Mouse (Mus musculus) MEL (cell line): ENCODE measurements at regions not wholly inside any gene's neighbourhood (a gene's known extent, or its start where the extent isn't known, plus 50 kb on each side); places are given as distances from the start of the nearest gene placed in this dataset.

Source experiments
- DNase-seq: peaks from one replicate; pipeline ENCODE4 v3.0.0; 2011; ENCODE audit warnings: low read depth, low spot score
- H3K27ac ChIP-seq: 2 replicates; pipeline ENCODE4 v1.5.1; 2012; ENCODE audit warnings: low read depth, mild to moderate bottlenecking, control low read depth, low read length, moderate library complexity; ENCODE audit not compliant: control insufficient read depth
- H3K27me3 ChIP-seq, 2 experiments: fragments of 150-350 bp in 1 of 2; sonication (generic) in 1 of 2; 2 replicates each; pipeline ENCODE4 v1.6.1; 2012; ENCODE audit warnings: low read length in 2 of 2, mild to moderate bottlenecking in 2 of 2, improper control_type of control experiment in 1 of 2, moderate library complexity in 1 of 2; ENCODE audit not compliant: insufficient read depth in 2 of 2, control insufficient read depth in 1 of 2
- H3K36me3 ChIP-seq, 2 experiments: 2 replicates each; pipeline ENCODE4 v1.6.1; 2012 to 2014; ENCODE audit warnings: low read length in 2 of 2, improper control_type of control experiment in 1 of 2, inconsistent platforms in 1 of 2, mild to moderate bottlenecking in 1 of 2; ENCODE audit not compliant: insufficient read depth in 2 of 2, control insufficient read depth in 1 of 2
- H3K4me1 ChIP-seq, 2 experiments: fragments of 150-350 bp in 1 of 2; sonication (generic) in 1 of 2; 2 replicates each; pipeline ENCODE4 v1.6.1; 2012; ENCODE audit warnings: low read length in 2 of 2, improper control_type of control experiment in 1 of 2, mild to moderate bottlenecking in 1 of 2; ENCODE audit not compliant: insufficient read depth in 2 of 2, control insufficient read depth in 1 of 2
- H3K4me3 ChIP-seq, 2 experiments: fragments of 150-350 bp in 1 of 2; sonication (generic) in 1 of 2; 2 replicates each; pipeline ENCODE4 v1.5.1; 2012; ENCODE audit warnings: low read depth in 2 of 2, low read length in 2 of 2, mild to moderate bottlenecking in 2 of 2, moderate library complexity in 2 of 2, control low read depth in 1 of 2, improper control_type of control experiment in 1 of 2; ENCODE audit not compliant: control insufficient read depth in 1 of 2, insufficient read depth in 1 of 2
- H3K79me2 ChIP-seq: 2 replicates; pipeline ENCODE4 v1.6.1; 2012; ENCODE audit warnings: mild to moderate bottlenecking, low read length, moderate library complexity; ENCODE audit not compliant: control insufficient read depth, poor library complexity, insufficient read depth
- H3K9ac ChIP-seq: 2 replicates; pipeline ENCODE4 v1.6.1; 2012; ENCODE audit warnings: low read depth, mild to moderate bottlenecking, control low read depth, low read length, moderate library complexity; ENCODE audit not compliant: control insufficient read depth, poor library complexity, severe bottlenecking
- H3K9me3 ChIP-seq: fragments of 150-350 bp; sonication (generic); replicated peaks from 2 replicates; pipeline ENCODE4 v1.6.1; 2012; ENCODE audit warnings: mild to moderate bottlenecking, low read length, improper control_type of control experiment, moderate library complexity; ENCODE audit not compliant: insufficient read depth
- CTCF ChIP-seq, 3 experiments: IDR thresholded peaks in 2 of 3; conservative IDR thresholded peaks in 1 of 3; 2 replicates each; pipeline ENCODE4 v1.5.1; 2011 to 2012; ENCODE audit warnings: low read length in 3 of 3, low read depth in 2 of 3, mild to moderate bottlenecking in 2 of 3, improper control_type of control experiment in 1 of 3, inconsistent platforms in 1 of 3, mixed read lengths in 1 of 3, moderate library complexity in 1 of 3; ENCODE audit not compliant: control insufficient read depth in 1 of 3, insufficient read depth in 1 of 3, poor library complexity in 1 of 3, severe bottlenecking in 1 of 3
- ELF1 ChIP-seq: IDR thresholded peaks from 2 replicates; pipeline ENCODE4 v1.6.1; 2014; ENCODE audit warnings: low read depth, mild to moderate bottlenecking, inconsistent platforms, low read length, improper control_type of control experiment, moderate library complexity
- EP300 ChIP-seq, 2 experiments: IDR thresholded peaks; 2 replicates each; pipeline ENCODE4 v1.6.1; 2011; ENCODE audit warnings: improper control_type of control experiment in 2 of 2, low read length in 2 of 2, low read depth in 1 of 2, mild to moderate bottlenecking in 1 of 2
- ETS1 ChIP-seq: IDR thresholded peaks from 2 replicates; pipeline ENCODE4 v1.6.1; 2012; ENCODE audit warnings: low read depth, mild to moderate bottlenecking, inconsistent platforms, low read length, improper control_type of control experiment, moderate library complexity
- GATA1 ChIP-seq: IDR thresholded peaks from 2 replicates; pipeline ENCODE4 v1.6.1; 2011; ENCODE audit warnings: low read depth, low read length, improper control_type of control experiment
- HCFC1 ChIP-seq: IDR thresholded peaks from 2 replicates; pipeline ENCODE4 v1.6.1; 2012; ENCODE audit warnings: low read depth, mild to moderate bottlenecking, inconsistent platforms, low read length, improper control_type of control experiment, moderate library complexity
- KAT2A ChIP-seq: conservative IDR thresholded peaks from 2 replicates; pipeline ENCODE4 v1.6.1; 2012; ENCODE audit warnings: low read depth, low read length, improper control_type of control experiment, inconsistent platforms
- MAFK ChIP-seq: IDR thresholded peaks from 2 replicates; pipeline ENCODE4 v1.6.1; 2011; ENCODE audit warnings: low read depth, mild to moderate bottlenecking, low read length, improper control_type of control experiment, borderline replicate concordance
- MEF2A ChIP-seq: IDR thresholded peaks from 2 replicates; pipeline ENCODE4 v1.6.1; 2014; ENCODE audit warnings: low read depth, mild to moderate bottlenecking, inconsistent platforms, low read length, improper control_type of control experiment; ENCODE audit not compliant: poor library complexity, insufficient replicate concordance, severe bottlenecking; ENCODE audit errors: extremely low read depth
- MYB ChIP-seq: IDR thresholded peaks from 2 replicates; pipeline ENCODE4 v1.6.1; 2011; ENCODE audit warnings: mild to moderate bottlenecking, low read depth, low read length, improper control_type of control experiment
- MYC ChIP-seq: IDR thresholded peaks from 2 replicates; pipeline ENCODE4 v1.6.1; 2011; ENCODE audit warnings: low read depth, mild to moderate bottlenecking, low read length, improper control_type of control experiment, moderate library complexity
- NELFE ChIP-seq: IDR thresholded peaks from 2 replicates; pipeline ENCODE4 v1.6.1; 2011; ENCODE audit warnings: low read depth, low read length, improper control_type of control experiment
- NRF1 ChIP-seq: IDR thresholded peaks from 2 replicates; pipeline ENCODE4 v1.6.1; 2014; ENCODE audit warnings: low read depth, mild to moderate bottlenecking, inconsistent platforms, low read length, improper control_type of control experiment, moderate library complexity; ENCODE audit not compliant: poor library complexity, insufficient read depth, severe bottlenecking
- POLR2AphosphoS2 ChIP-seq: IDR thresholded peaks from 2 replicates; pipeline ENCODE4 v1.6.1; 2011; ENCODE audit warnings: low read length, improper control_type of control experiment
- POLR2AphosphoS5 ChIP-seq: IDR thresholded peaks from 2 replicates; pipeline ENCODE4 v1.6.1; 2012; ENCODE audit warnings: low read depth, borderline replicate concordance, mild to moderate bottlenecking, inconsistent platforms, low read length, moderate library complexity, mixed read lengths
- RCOR1 ChIP-seq: IDR thresholded peaks from 2 replicates; pipeline ENCODE4 v1.6.1; 2012; ENCODE audit warnings: low read depth, mild to moderate bottlenecking, inconsistent platforms, low read length, improper control_type of control experiment
- SIN3A ChIP-seq: IDR thresholded peaks from 2 replicates; pipeline ENCODE4 v1.6.1; 2012; ENCODE audit warnings: low read length, improper control_type of control experiment, inconsistent platforms
- TBP ChIP-seq: IDR thresholded peaks from 2 replicates; pipeline ENCODE4 v1.8.0; 2011; ENCODE audit warnings: low read depth, low read length, improper control_type of control experiment
- USF2 ChIP-seq, 2 experiments: IDR thresholded peaks; 2 replicates each; pipeline ENCODE4 v1.6.1; 2011 to 2012; ENCODE audit warnings: improper control_type of control experiment in 2 of 2, low read length in 2 of 2, borderline replicate concordance in 1 of 2, inconsistent platforms in 1 of 2, low read depth in 1 of 2, mild to moderate bottlenecking in 1 of 2; ENCODE audit not compliant: insufficient read depth in 1 of 2
- ZMIZ1 ChIP-seq: IDR thresholded peaks from 2 replicates; pipeline ENCODE4 v1.6.1; 2012; ENCODE audit warnings: low read depth, mild to moderate bottlenecking, inconsistent platforms, low read length, improper control_type of control experiment, moderate library complexity

- H3K9me3 ChIP-seq: no peaks in the 10 kb centered on the region
- peak; percentile 20 for DNase-seq
- no peak overlapping the region for H3K4me3 ChIP-seq
- no peak overlapping the region for H3K27ac ChIP-seq
- H3K79me2 ChIP-seq: no peaks in the 10 kb centered on the region
- peaks cover 2 to 7% of the 10 kb centered on the region in 2 experiments; a peak in 3 of 4 replicates for H3K4me1 ChIP-seq
- H3K27me3 ChIP-seq: no peaks in the 10 kb centered on the region
- H3K36me3 ChIP-seq: no peaks in the 10 kb centered on the region; a peak in 1 of 4 replicates
- TF ChIP-seq POLR2AphosphoS5 (no peak), KAT2A (no peak), MYB (no peak), GATA1 (no peak), EP300 (IDR thresholded peaks at IDR 0.05; ENCODE audit: low read depth in 1 of 2, low read length in 2 of 2) (no peak), HCFC1 (no peak), ETS1 (no peak), RCOR1 (no peak), NRF1 (no peak), NELFE (no peak), POLR2AphosphoS2 (no peak), SIN3A (no peak), ELF1 (no peak)
- no peak overlapping the region for H3K9ac ChIP-seq
Observed at GRCm38 (mm10) chr6:67123071-67123470, 85.8 kb upstream of the Gadd45a start.

- DNase-seq: no peak
- no peaks in the 10 kb centered on the region for H3K36me3 ChIP-seq
- no peaks in the 10 kb centered on the region for H3K79me2 ChIP-seq
- TF ChIP-seq SIN3A (no peak), NRF1 (no peak), USF2 (IDR thresholded peaks at IDR 0.05; ENCODE audit: borderline replicate concordance in 1 of 2, insufficient read depth in 1 of 2, low read depth in 1 of 2, low read length in 2 of 2) (no peak), ZMIZ1 (no peak), MEF2A (no peak), MYB (no peak), MAFK (no peak), POLR2AphosphoS2 (no peak), TBP (no peak), CTCF (IDR thresholded peaks at IDR 0.05 in 2 of 3, conservative IDR thresholded peaks at IDR 0.05 in 1 of 3; ENCODE audit: control insufficient read depth in 1 of 3, insufficient read depth in 1 of 3, low read depth in 2 of 3, low read length in 3 of 3, poor library complexity in 1 of 3, severe bottlenecking in 1 of 3) (no peak), EP300 (IDR thresholded peaks at IDR 0.05; ENCODE audit: low read depth in 1 of 2, low read length in 2 of 2) (no peak), MYC (no peak), KAT2A (no peak), POLR2AphosphoS5 (no peak)
- TF ChIP-seq, all 39 proteins: peak for 0
- H3K9ac ChIP-seq: no peak overlapping the region
- no peaks in the 10 kb centered on the region for H3K9me3 ChIP-seq
- peaks cover 2 to 4% of the 10 kb centered on the region in 2 experiments; a peak in 3 of 4 replicates for H3K27me3 ChIP-seq
- no peak overlapping the region for H3K27ac ChIP-seq
- no peak overlapping the region for H3K4me3 ChIP-seq
- no peaks in the 10 kb centered on the region for H3K4me1 ChIP-seq
Observed at GRCm38 (mm10) chr6:67116306-67116705, 79.0 kb upstream of the Gadd45a start.
